Mouse (Mus musculus) thymus, adult 2 months (tissue): ENCODE measurements around the gene 1700010I14Rik.

Experiments
- CTCF ChIP-seq: fragments of 200-500 bp; IDR thresholded peaks from 2 replicates; pipeline ENCODE4 v1.5.1; 2012; ENCODE audit warnings: mild to moderate bottlenecking, control low read depth, low read length, moderate library complexity, borderline replicate concordance; ENCODE audit not compliant: control insufficient read depth, poor library complexity, insufficient read depth; ENCODE audit errors: extremely low read depth
- POLR2A ChIP-seq: fragments of 200-500 bp; IDR thresholded peaks from 2 replicates; pipeline ENCODE4 v1.6.1; 2012; ENCODE audit warnings: mild to moderate bottlenecking, low read length, control low read depth, moderate library complexity; ENCODE audit not compliant: control insufficient read depth, poor library complexity, insufficient read depth; ENCODE audit errors: extremely low read depth

DNA sequence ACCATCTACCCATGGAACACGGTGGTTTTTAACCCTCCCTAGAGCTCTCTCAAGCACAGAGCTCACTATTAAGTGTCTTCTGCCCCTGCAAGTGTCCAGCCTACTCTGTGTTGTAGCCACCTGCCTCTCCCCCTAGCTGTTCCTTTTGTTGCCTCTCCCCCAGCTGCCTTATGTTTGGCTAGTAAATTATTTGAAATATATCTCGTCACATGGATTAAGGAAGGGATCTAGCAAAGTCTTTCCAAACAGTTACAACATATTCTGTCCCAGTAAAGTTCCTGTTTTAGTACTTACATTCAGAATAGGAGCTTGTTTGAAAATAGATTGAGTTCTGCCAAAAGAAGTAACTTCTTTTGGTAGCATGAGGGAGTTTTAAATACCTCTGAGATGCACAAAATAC lies 10.9 kb upstream of the 1700010I14Rik start:
- TF ChIP-seq POLR2A (no peak), CTCF (no peak)
